Mouse (Mus musculus) intestine, embryonic 15.5 days (tissue): ENCODE measurements at regions not wholly inside any gene's neighbourhood (a gene's known extent, or its start where the extent isn't known, plus 50 kb on each side); places are given as distances from the start of the nearest gene placed in this dataset.

ENCODE experiments used
- ATAC-seq: fragments of 200-750 bp; cut with Nextera tagmentation; 2 replicates; pipeline ENCODE4 v1.8.0; 2017; ENCODE audit warnings: moderate TSS enrichment, moderate library complexity
- H3K27ac ChIP-seq: fragments of 300-500 bp; sonication (generic); 2 replicates; pipeline ENCODE4 v1.5.1; 2015; ENCODE audit warnings: mild to moderate bottlenecking, inconsistent platforms
- H3K27me3 ChIP-seq: fragments of 300-500 bp; sonication (generic); replicated peaks from 2 replicates; pipeline ENCODE4 v1.6.1; 2015; ENCODE audit warnings: inconsistent platforms
- H3K36me3 ChIP-seq: fragments of 300-500 bp; sonication (generic); 2 replicates; pipeline ENCODE4 v1.6.1; 2015; ENCODE audit warnings: inconsistent platforms
- H3K4me1 ChIP-seq: fragments of 300-500 bp; sonication (generic); replicated peaks from 2 replicates; pipeline ENCODE4 v1.6.1; 2015; ENCODE audit warnings: inconsistent platforms
- H3K4me2 ChIP-seq: fragments of 300-500 bp; sonication (generic); replicated peaks from 2 replicates; pipeline ENCODE4 v1.6.1; 2015; ENCODE audit warnings: mild to moderate bottlenecking, inconsistent platforms
- H3K4me3 ChIP-seq: fragments of 300-500 bp; sonication (generic); replicated peaks from 2 replicates; pipeline ENCODE4 v1.5.1; 2015; ENCODE audit warnings: inconsistent platforms
- H3K9ac ChIP-seq: fragments of 300-500 bp; sonication (generic); 2 replicates; pipeline ENCODE4 v1.6.1; 2015; ENCODE audit warnings: inconsistent platforms
- H3K9me3 ChIP-seq: fragments of 300-500 bp; sonication (generic); 2 replicates; pipeline ENCODE4 v1.6.1; 2016; ENCODE audit warnings: inconsistent platforms
- WGBS: fragments of 180-500 bp; shearing (Covaris S2); methylation state at CpG from one replicate; pipeline ENCODE4 v1.1.7; 2015; 5-methylcytosine and 5-hydroxymethylcytosine counted together

DNA sequence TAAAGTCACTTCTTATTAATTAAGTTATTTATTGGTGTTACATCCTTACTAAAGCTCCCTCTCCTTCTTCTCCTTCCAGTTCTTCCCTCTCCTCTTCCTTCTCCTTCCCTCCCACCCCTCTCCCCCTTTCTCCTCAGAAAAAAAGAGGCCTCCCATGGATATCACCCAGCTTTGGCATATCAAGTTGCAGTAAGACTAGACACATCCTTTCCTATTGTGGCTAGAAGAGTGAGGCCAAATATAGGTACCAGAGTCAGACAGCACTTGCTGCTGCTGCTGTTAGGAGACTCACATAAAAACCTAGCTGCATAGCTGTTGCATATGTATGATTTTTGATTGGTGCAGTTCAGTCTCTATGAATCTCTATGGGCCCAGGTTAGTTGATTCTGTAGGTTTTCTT lies 410.4 kb upstream of the Itga1 start:
- H3K36me3 ChIP-seq = no peaks in the 10 kb centered on the region
- no peak overlapping the region for H3K4me2 ChIP-seq
- ATAC-seq = no peak
- H3K27ac ChIP-seq = no peak overlapping the region
- no peak overlapping the region for H3K9ac ChIP-seq
- H3K9me3 ChIP-seq = no peaks in the 10 kb centered on the region
- no peak overlapping the region for H3K4me3 ChIP-seq
- H3K4me1 ChIP-seq = no peaks in the 10 kb centered on the region
- H3K27me3 ChIP-seq = no peaks in the 10 kb centered on the region

DNA sequence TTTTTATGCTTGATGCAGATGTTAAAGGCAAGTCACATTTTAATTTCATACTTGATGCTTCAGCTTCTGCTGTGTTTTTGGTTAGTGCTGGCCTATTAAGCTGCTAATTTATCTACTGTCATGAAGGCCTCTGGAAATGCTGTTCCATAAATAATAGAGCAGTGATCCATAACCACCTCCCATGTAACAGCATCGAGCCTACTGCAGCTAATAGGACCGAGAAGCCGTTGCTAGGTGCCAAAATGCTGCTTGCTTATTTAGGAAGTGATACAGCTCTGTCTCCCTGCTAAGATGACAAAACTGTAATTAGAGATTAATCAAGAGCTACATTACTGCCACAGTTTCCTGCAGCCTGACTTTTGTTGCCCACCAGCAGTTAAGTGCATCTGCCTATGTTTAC lies 406.9 kb upstream of the Itga1 start:
- 66% methylated on average over 3 of the region's 3 CpGs for WGBS
- Histone ChIP-seq H3K9ac (no peak overlapping the region), H3K4me1 (no peaks in the 10 kb centered on the region), H3K9me3 (no peaks in the 10 kb centered on the region), H3K4me2 (no peak overlapping the region), H3K4me3 (no peak overlapping the region), H3K27me3 (no peaks in the 10 kb centered on the region), H3K36me3 (no peaks in the 10 kb centered on the region), H3K27ac (no peak overlapping the region)
- ATAC-seq = no peak

DNA sequence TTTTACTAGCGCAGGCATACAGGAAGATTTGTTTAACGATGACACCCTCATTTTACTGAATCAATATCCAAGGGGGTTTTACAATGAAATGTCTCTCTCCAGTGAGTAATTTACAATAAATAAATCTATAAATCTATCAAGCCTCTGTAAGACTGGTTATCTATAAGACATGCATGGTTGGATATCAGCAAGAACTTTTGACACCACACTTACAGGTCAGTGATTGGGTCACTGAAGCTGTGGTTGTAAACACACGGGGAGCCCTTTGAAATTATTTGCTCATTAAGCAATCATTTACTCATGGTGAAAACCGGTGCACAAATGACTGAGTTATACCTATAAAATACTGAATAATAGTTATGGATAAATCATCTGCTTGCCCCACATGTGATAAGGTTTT lies 392.6 kb upstream of the Itga1 start:
- H3K4me2 ChIP-seq = no peak overlapping the region
- H3K36me3 ChIP-seq = no peaks in the 10 kb centered on the region
- no peak for ATAC-seq
- H3K4me3 ChIP-seq = no peak overlapping the region
- H3K27me3 ChIP-seq = no peaks in the 10 kb centered on the region
- H3K27ac ChIP-seq = no peak overlapping the region
- 47% methylated on average over 4 of the region's 4 CpGs for WGBS
- no peak overlapping the region for H3K9ac ChIP-seq
- no peaks in the 10 kb centered on the region for H3K4me1 ChIP-seq
- H3K9me3 ChIP-seq = no peaks in the 10 kb centered on the region

DNA sequence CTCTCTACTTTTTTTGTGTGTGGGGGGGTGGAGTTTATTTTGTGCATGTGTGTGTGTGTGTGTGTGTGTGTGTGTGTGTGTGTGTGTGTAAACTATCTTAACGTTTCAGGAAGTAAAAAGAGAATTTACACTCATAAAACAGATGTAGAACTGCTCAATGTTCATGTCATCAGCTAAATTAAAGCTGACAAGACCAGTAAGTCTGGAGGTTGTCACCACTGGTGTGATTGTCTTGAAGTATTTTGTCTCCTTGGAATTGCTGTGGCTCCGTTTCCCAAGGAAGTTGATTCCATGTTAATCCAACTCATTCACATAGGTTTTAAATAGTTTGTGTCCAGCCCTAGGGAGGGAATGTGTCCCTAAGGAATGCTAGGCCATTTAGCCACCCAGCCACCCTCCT lies 374.1 kb upstream of the Itga1 start:
- Histone ChIP-seq H3K4me3 (no peak overlapping the region), H3K27me3 (no peaks in the 10 kb centered on the region), H3K27ac (no peak overlapping the region), H3K36me3 (no peaks in the 10 kb centered on the region), H3K9ac (no peak overlapping the region), H3K4me2 (no peak overlapping the region), H3K4me1 (no peaks in the 10 kb centered on the region), H3K9me3 (no peaks in the 10 kb centered on the region)
- 26% methylated on average over 2 of the region's 2 CpGs for WGBS
- no peak for ATAC-seq

DNA sequence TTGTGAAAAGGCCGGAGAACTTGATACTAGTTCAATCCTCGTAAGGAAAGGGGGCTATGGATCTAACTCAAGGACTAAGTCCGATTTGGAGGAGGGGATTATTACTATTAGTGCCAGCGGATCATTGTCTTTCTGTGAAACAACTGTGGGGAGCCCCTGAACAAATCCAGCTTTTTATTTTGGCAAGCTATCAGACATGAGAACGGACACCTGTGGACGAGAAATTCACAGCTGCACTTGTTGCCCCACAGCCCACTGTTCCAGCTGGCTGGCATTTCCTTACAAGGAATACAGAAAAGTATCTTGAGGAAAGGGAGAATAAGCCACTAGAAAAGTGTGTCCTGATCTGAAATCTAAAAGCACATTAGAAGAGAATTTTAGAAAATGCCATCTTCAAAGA lies 363.9 kb upstream of the Itga1 start:
- Histone ChIP-seq H3K9me3 (no peaks in the 10 kb centered on the region), H3K4me1 (no peaks in the 10 kb centered on the region), H3K36me3 (no peaks in the 10 kb centered on the region), H3K4me3 (no peak overlapping the region), H3K9ac (no peak overlapping the region), H3K27ac (no peak overlapping the region), H3K4me2 (no peak overlapping the region), H3K27me3 (no peaks in the 10 kb centered on the region)
- 77% methylated on average over 6 of the region's 6 CpGs for WGBS
- ATAC-seq = no peak

DNA sequence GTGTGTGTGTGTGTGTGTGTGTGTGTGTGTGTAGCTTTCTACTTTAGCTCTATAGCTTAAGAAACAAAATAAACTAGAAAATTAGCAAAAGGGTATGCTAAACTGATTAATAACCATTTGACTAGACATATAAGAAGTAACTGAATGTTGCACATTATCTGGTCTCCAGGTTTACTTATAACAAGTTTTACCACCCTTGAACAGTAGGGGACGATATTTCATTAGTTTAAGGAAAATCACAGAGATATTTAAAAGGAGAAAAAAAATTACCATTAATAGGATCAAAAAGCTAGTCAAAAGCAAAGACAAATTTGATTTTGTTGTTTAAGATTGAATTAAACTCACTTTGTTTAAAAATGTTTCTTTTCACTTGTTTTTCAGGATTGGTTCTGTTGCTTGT lies 349.5 kb upstream of the Itga1 start:
- Histone ChIP-seq H3K27me3 (no peaks in the 10 kb centered on the region), H3K4me2 (no peak overlapping the region), H3K4me1 (no peaks in the 10 kb centered on the region), H3K9me3 (no peaks in the 10 kb centered on the region), H3K27ac (no peak overlapping the region), H3K9ac (no peak overlapping the region), H3K4me3 (no peak overlapping the region), H3K36me3 (no peaks in the 10 kb centered on the region)
- 14% methylated on average over 1 of the region's 1 CpGs for WGBS
- ATAC-seq = no peak

DNA sequence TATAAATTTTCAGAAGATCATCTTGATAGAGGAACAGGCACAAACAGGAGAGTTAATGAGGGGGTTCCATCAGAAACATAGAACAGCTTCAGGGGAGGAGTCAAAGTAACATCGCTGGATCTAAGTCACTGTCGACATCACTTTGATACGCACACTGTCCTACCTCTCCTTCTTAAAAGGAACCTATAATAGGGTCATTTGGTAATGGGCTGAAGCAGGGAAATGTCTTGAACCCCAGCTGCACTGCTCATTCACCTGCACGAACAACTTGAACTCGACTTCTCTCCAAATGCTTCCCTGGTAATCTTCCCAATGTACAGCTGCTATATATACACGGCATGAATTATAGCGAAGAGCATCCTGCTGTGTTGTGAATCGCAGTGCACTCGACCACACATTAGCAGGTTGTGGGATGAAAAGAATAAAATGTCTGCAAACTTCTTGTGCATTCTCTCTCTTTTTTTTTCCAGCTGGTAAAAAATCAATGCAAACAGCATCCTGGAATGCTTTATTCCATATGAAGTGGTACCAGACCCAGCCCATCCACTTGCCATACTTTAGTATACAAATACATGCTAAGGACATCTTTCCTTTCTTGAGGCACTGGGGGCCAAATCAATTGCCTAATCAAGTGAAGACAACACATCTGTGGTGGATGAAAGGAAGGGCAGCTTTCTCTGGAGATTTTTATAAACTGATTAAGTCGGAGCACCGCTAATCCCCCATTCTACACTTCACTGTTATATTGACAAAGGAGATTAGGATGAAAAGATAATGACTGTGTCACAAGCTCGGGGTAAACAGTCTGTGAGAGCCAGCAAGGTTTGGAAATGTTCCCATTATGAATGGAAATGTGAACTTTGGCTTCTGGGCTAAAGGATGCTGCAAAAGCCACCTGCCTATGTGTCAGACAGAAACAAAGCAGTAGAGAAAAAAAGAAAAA lies 325.6 kb upstream of the Itga1 start:
- WGBS = 69% methylated on average over 12 of the region's 12 CpGs
- Histone ChIP-seq H3K9me3 (no peaks in the 10 kb centered on the region), H3K36me3 (no peaks in the 10 kb centered on the region), H3K4me3 (no peak overlapping the region), H3K9ac (no peak overlapping the region), H3K27me3 (no peaks in the 10 kb centered on the region), H3K4me1 (no peaks in the 10 kb centered on the region), H3K4me2 (no peak overlapping the region), H3K27ac (no peak overlapping the region)
- no peak for ATAC-seq

DNA sequence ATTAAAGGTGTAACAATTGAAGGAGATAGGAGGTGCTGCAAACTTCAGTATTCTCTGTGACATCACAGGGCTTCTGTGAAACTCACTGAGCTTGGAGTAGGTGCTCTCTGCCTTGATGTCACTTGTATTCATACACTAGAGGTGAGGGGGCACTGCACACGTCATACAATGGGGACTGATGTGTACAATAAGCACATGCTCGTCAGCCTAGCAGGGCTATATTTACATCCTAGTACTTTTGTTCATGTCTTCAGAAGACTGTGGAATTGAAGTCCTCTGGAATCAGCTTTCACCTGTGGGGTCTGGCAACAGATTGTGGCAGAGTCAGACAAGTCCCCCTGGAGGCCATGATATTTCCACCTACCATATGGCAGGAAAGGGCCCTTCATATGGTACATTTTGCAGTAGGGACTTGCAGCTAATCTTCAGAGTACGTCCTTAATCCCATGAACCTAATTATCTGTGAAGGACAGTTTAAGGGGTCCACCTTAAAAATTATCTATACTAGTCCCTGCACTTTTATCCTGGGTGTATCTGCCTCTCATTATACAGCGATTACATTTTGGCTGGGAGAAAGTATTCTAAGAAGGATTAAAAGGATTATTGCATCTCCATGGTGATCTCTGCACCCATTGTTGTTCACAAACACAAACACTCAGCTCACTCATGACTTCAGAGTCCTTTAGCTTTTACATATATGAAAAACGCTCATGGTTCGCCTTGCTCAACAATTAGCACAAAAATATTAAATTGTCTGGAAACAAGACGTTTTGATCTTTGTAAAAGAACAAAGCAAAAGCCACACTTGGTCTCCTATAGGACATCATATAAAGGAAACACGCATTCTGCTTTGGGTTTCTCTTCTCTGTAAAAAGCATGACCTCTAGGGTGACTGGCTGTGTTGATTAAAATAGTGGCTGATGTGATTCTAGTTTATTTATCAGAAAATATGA lies 324.1 kb upstream of the Itga1 start:
- Histone ChIP-seq H3K27me3 (no peaks in the 10 kb centered on the region), H3K4me3 (no peak overlapping the region), H3K4me1 (no peaks in the 10 kb centered on the region), H3K4me2 (no peak overlapping the region), H3K27ac (no peak overlapping the region), H3K9ac (no peak overlapping the region), H3K9me3 (no peaks in the 10 kb centered on the region), H3K36me3 (no peaks in the 10 kb centered on the region)
- no peak for ATAC-seq
- WGBS = 76% methylated on average over 8 of the region's 8 CpGs

DNA sequence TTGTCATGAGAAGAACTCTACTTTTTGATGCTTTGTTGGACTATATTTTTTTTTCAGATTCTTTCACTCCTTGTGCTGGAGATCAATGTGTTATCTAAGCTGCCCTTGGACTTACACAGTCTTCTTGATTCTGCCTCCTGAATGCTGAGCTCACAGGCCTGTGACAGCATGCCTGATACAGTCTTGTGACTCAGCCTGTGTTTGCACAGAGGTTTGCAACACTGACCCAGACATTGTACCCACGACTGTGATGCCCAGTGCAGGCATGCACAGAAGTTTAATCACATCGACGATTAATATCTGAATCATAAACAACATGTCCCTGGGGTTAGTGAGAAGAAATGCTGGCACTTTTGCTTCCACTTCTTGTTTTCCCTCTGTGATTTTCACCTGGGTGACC lies 322.0 kb upstream of the Itga1 start:
- H3K4me2 ChIP-seq = no peak overlapping the region
- no peak overlapping the region for H3K27ac ChIP-seq
- H3K4me3 ChIP-seq = no peak overlapping the region
- no peaks in the 10 kb centered on the region for H3K27me3 ChIP-seq
- WGBS = 69% methylated on average over 3 of the region's 3 CpGs
- no peak overlapping the region for H3K9ac ChIP-seq
- H3K9me3 ChIP-seq = no peaks in the 10 kb centered on the region
- H3K4me1 ChIP-seq = no peaks in the 10 kb centered on the region
- no peaks in the 10 kb centered on the region for H3K36me3 ChIP-seq
- ATAC-seq = no peak

DNA sequence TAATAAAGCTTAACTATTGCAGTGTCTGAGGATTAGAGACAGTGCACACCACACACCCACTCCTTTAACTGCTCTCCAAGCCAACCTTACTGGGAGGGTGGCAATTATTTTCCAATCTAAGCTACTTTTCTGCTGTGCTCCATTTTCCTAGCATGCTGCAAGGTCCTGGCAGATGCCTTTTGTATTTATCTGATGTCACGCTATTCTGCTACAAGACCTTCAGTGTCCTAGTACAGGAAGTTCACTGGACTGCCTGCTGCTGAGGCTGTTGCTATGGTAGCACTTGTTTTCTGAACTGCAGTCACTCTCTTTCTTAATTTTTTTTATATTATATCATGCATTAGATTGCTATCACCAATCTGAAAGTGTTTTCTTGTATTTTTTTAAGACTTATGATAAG lies 319.7 kb upstream of the Itga1 start:
- no peak for ATAC-seq
- Histone ChIP-seq H3K4me1 (no peaks in the 10 kb centered on the region), H3K36me3 (no peaks in the 10 kb centered on the region), H3K9me3 (no peaks in the 10 kb centered on the region), H3K4me2 (no peak overlapping the region), H3K27ac (no peak overlapping the region), H3K27me3 (no peaks in the 10 kb centered on the region), H3K9ac (no peak overlapping the region), H3K4me3 (no peak overlapping the region)
- WGBS = 44% methylated on average over 1 of the region's 1 CpGs

DNA sequence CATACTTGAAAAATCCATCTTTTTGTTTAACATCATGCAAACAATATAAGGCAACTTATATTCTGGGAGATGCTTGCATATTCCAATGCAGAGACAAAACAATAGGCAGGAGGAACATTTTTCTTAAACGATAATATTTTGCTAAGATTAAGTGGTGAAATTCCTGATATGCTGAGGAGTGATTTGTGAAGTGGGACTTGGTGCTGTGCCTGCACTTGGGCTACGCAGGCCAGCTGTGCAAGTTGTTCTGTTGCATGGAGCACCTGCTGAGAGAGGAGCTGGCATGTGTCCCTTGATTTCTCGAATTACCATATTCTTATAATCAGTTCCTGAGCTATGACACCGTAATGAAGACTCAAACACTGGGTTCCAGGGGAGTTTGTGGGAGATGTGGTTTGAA lies 316.1 kb upstream of the Itga1 start:
- ATAC-seq = no peak
- Histone ChIP-seq H3K9me3 (no peaks in the 10 kb centered on the region), H3K4me2 (no peak overlapping the region), H3K36me3 (no peaks in the 10 kb centered on the region), H3K9ac (no peak overlapping the region), H3K27ac (no peak overlapping the region), H3K4me3 (no peak overlapping the region), H3K4me1 (no peaks in the 10 kb centered on the region), H3K27me3 (no peaks in the 10 kb centered on the region)
- WGBS = 75% methylated on average over 4 of the region's 4 CpGs

DNA sequence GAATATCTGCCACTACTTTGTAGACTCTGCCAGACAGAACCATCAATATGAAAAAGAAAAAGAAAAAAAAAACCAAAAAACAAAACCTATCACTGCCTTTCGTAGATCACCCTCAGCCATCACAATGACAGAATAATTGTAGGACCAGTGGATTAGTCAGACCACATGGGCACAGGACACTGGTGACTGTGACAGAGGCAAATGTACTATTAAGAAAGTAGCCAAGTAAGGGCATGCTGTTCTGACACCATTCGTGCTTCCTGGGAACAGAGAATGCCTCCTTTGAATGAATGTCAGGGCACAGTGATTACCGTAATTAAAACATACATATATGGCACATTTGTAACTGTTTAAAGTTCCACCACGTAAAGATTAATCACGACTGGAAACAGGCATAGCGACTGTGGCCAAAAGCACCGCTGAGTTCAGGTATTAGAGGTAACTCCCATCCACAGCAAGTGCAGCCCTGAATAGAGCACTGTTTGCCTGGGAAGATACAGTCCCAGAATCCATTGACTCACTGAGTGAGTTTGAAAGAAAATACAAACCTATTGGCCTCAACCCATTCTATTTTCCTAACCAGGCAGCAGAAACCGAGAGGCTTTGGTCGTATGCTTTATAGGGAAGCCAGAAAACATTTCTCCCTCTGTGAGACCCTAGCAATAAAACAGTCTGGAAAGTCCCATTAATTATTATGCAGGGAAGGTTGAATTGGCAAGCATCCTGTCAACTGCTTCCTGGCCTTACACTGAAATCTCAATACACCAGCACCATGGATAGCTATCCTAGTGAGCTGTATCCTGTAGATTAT lies 312.2 kb upstream of the Itga1 start:
- no peak for ATAC-seq

More for the DNA sequence above, 312.2 kb upstream of the Itga1 start:
- H3K9ac ChIP-seq = no peak overlapping the region
- 65% methylated on average over 9 of the region's 9 CpGs for WGBS
- H3K27ac ChIP-seq = no peak overlapping the region
- H3K36me3 ChIP-seq = no peaks in the 10 kb centered on the region
- no peaks in the 10 kb centered on the region for H3K4me1 ChIP-seq
- H3K4me3 ChIP-seq = no peak overlapping the region
- no peak overlapping the region for H3K4me2 ChIP-seq
- H3K9me3 ChIP-seq = no peaks in the 10 kb centered on the region
- no peaks in the 10 kb centered on the region for H3K27me3 ChIP-seq
